Mouse (Mus musculus): ENCODE measurements at regions not wholly inside any gene's neighbourhood (a gene's known extent, or its start where the extent isn't known, plus 50 kb on each side); places are given as distances from the start of the nearest gene placed in this dataset.
A peak's percentile ranks its signal among the peaks of the same experiment; 100 is the strongest.

DNA sequence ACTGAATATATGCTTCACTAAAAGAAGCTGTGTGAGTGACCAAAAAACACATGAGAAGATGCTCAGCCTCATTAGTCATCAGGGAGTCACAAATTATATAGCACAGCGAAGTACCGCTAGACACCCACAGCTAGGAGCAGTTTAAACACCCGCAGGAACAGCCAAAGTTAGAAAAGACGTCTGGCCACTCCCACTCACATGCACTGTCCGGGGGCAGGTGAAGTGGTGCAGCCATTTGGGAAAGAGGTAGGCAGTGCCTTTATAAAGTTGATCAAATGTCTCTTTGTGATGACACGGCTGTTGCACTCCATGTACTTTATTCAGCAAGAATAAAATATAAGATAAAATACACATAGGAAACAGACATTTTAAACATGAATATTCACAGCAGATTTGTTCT, 129.1 kb upstream of the Frmd6 start:
- no peak overlapping the region for H3K4me2 ChIP-seq (ENCODE audit: low read depth, low read length)
- no peak overlapping the region for H3K27ac ChIP-seq (ENCODE audit: low read length)
- no peaks in the 10 kb centered on the region for H3K4me1 ChIP-seq (ENCODE audit: control insufficient read depth, insufficient read depth, low read length)
- no peak overlapping the region for H3K4me3 ChIP-seq (replicated peaks; ENCODE audit: low read length)
- H3K9me3 ChIP-seq (replicated peaks; ENCODE audit: control insufficient read depth, low read length) = no peaks in the 10 kb centered on the region
- WGBS = 64% methylated on average over 6 of the region's 6 CpGs
- ATAC-seq (ENCODE audit: insufficient read depth, low FRiP score) = no peak
- H3K27me3 ChIP-seq (ENCODE audit: control insufficient read depth, insufficient read depth, low read length) = no peaks in the 10 kb centered on the region
- H3K9ac ChIP-seq (ENCODE audit: low read length) = no peak overlapping the region
- no peaks in the 10 kb centered on the region for H3K36me3 ChIP-seq (ENCODE audit: control insufficient read depth, insufficient read depth, low read length)

GRCm38 (mm10) chr12:70698466-70698865, 126.8 kb upstream of the Frmd6 start:
- Histone ChIP-seq H3K4me1 (ENCODE audit: control insufficient read depth, insufficient read depth, low read length) (no peaks in the 10 kb centered on the region), H3K27ac (ENCODE audit: low read length) (no peak overlapping the region), H3K4me3 (replicated peaks; ENCODE audit: low read length) (no peak overlapping the region), H3K4me2 (ENCODE audit: low read depth, low read length) (no peak overlapping the region), H3K9me3 (replicated peaks; ENCODE audit: control insufficient read depth, low read length) (no peaks in the 10 kb centered on the region), H3K9ac (ENCODE audit: low read length) (no peak overlapping the region), H3K36me3 (ENCODE audit: control insufficient read depth, insufficient read depth, low read length) (no peaks in the 10 kb centered on the region), H3K27me3 (ENCODE audit: control insufficient read depth, insufficient read depth, low read length) (no peaks in the 10 kb centered on the region)
- WGBS = 65% methylated on average over 6 of the region's 6 CpGs
- ATAC-seq (ENCODE audit: insufficient read depth, low FRiP score) = no peak

DNA sequence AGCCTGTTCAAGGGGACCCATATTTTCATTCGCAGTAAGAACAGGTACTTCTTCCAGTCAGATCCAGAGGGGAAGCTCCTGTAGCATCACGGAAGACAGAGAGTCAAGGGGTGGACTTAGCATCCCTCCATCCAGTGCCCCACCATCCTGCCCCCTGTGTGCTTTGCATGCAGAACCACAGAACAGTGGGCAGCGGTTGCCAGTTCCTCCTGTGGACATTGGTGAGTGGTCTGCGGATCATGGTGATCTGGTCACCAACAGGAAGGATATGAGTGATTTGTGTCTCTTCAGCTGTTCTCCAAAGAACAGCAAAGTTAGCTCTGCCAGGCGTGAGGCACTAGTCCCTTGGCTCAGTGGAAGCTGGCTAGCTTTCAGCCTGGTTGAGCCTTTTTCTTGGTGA, 122.8 kb upstream of the Frmd6 start:
- ATAC-seq (ENCODE audit: insufficient read depth, low FRiP score) = no peak
- H3K36me3 ChIP-seq (ENCODE audit: control insufficient read depth, insufficient read depth, low read length) = no peaks in the 10 kb centered on the region
- H3K27ac ChIP-seq (ENCODE audit: low read length) = no peak overlapping the region
- no peaks in the 10 kb centered on the region for H3K27me3 ChIP-seq (ENCODE audit: control insufficient read depth, insufficient read depth, low read length)
- H3K9ac ChIP-seq (ENCODE audit: low read length) = no peak overlapping the region
- H3K4me3 ChIP-seq (replicated peaks; ENCODE audit: low read length) = no peak overlapping the region
- WGBS = 88% methylated on average over 5 of the region's 5 CpGs
- H3K4me1 ChIP-seq (ENCODE audit: control insufficient read depth, insufficient read depth, low read length) = no peaks in the 10 kb centered on the region
- H3K9me3 ChIP-seq (replicated peaks; ENCODE audit: control insufficient read depth, low read length) = no peaks in the 10 kb centered on the region
- no peak overlapping the region for H3K4me2 ChIP-seq (ENCODE audit: low read depth, low read length)

- Histone ChIP-seq H3K4me1 (ENCODE audit: control insufficient read depth, insufficient read depth, low read length) (0 out of 2 replicates have a peak, but pooled peaks cover 8% of the 10 kb centered on the region), H3K27me3 (ENCODE audit: control insufficient read depth, insufficient read depth, low read length) (no peaks in the 10 kb centered on the region), H3K4me2 (ENCODE audit: low read depth, low read length) (no peak overlapping the region), H3K27ac (ENCODE audit: low read length) (peak overlapping the region; percentile 77), H3K36me3 (ENCODE audit: control insufficient read depth, insufficient read depth, low read length) (no peaks in the 10 kb centered on the region), H3K9me3 (replicated peaks; ENCODE audit: control insufficient read depth, low read length) (no peaks in the 10 kb centered on the region), H3K9ac (ENCODE audit: low read length) (no peak overlapping the region), H3K4me3 (replicated peaks; ENCODE audit: low read length) (peak overlapping the region; percentile 28)
- peak; percentile 78 for ATAC-seq (ENCODE audit: insufficient read depth, low FRiP score)
- 70% methylated on average over 11 of the region's 11 CpGs for WGBS
Measured at GRCm38 (mm10) chr12:70706806-70707628, 118.3 kb upstream of the Frmd6 start.

DNA sequence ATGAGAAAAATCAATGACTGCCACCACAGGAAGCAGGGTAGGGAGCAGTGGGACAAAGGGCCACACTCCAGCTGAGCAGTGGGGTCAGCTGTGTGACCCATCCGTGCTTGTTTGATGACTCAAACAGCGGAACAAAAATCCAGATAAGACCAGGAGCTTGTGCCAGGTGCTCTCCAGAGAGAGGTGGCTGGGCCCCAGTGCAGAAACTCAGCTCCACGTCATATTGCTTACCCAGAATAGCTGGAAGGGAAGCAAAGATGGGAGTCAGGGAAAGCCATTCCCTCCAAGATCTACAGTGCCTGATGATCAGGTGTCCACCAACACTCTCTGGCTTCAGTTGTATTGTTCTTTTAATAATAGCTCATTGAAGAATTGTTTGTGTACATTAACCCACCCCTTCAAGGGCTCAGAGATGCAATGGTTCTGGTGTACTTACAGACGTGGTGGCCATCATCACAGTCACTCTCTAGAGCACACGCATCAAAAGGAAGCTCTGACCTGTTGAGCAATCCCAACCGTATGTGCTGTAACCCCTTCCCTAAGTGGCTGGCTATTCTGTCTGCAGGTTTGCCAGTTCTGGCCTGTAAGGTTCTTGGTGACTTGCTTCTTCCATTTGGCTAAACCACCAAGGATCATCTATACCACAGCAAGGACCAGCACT, 117.6 kb upstream of the Frmd6 start:
- Histone ChIP-seq H3K27me3 (ENCODE audit: control insufficient read depth, insufficient read depth, low read length) (no peaks in the 10 kb centered on the region), H3K9me3 (replicated peaks; ENCODE audit: control insufficient read depth, low read length) (no peaks in the 10 kb centered on the region), H3K4me1 (ENCODE audit: control insufficient read depth, insufficient read depth, low read length) (peaks cover 16% of the 10 kb centered on the region; the same call in 1 of the 2 replicates), H3K36me3 (ENCODE audit: control insufficient read depth, insufficient read depth, low read length) (no peaks in the 10 kb centered on the region), H3K27ac (ENCODE audit: low read length) (peak overlapping the region; percentile 77), H3K4me2 (ENCODE audit: low read depth, low read length) (no peak overlapping the region), H3K9ac (ENCODE audit: low read length) (no peak overlapping the region), H3K4me3 (replicated peaks; ENCODE audit: low read length) (no peak overlapping the region)
- 47% methylated on average over 6 of the region's 6 CpGs for WGBS
- ATAC-seq (ENCODE audit: insufficient read depth, low FRiP score) = peak; percentile 89

DNA sequence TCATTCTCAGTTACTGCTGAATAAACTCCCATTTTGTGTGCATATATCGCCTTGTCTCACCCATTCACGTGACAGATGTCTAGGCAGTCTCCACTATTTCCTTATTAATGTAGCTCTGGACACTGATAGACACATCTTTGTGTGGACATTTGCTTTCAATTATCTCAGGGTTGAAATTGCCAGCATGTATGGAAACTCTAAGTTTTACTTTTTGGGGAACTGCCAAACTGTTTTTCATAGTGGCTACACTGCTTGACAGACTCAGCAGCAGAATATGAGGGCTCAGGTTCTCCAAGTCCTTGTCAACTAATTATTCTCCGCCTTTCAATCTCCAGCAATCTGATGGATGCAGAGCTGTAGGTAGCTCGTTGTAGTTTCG, 117.0 kb upstream of the Frmd6 start:
- Histone ChIP-seq H3K4me3 (replicated peaks; ENCODE audit: low read length) (no peak overlapping the region), H3K36me3 (ENCODE audit: control insufficient read depth, insufficient read depth, low read length) (no peaks in the 10 kb centered on the region), H3K4me2 (ENCODE audit: low read depth, low read length) (no peak overlapping the region), H3K4me1 (ENCODE audit: control insufficient read depth, insufficient read depth, low read length) (peaks cover 21% of the 10 kb centered on the region; the same call in 1 of the 2 replicates), H3K27me3 (ENCODE audit: control insufficient read depth, insufficient read depth, low read length) (no peaks in the 10 kb centered on the region), H3K9ac (ENCODE audit: low read length) (no peak overlapping the region), H3K27ac (ENCODE audit: low read length) (peak overlapping the region; percentile 77; the same call in 1 of the 2 replicates), H3K9me3 (replicated peaks; ENCODE audit: control insufficient read depth, low read length) (no peaks in the 10 kb centered on the region)
- WGBS = 86% methylated on average over 5 of the region's 5 CpGs
- ATAC-seq (ENCODE audit: insufficient read depth, low FRiP score) = no peak

- no peak overlapping the region for H3K27ac ChIP-seq (ENCODE audit: low read length)
- no peak overlapping the region for H3K9ac ChIP-seq (ENCODE audit: low read length)
- ATAC-seq (ENCODE audit: insufficient read depth, low FRiP score) = no peak
- no peaks in the 10 kb centered on the region for H3K36me3 ChIP-seq (ENCODE audit: control insufficient read depth, insufficient read depth, low read length)
- H3K4me1 ChIP-seq (ENCODE audit: control insufficient read depth, insufficient read depth, low read length) = peaks cover 31% of the 10 kb centered on the region
- no peaks in the 10 kb centered on the region for H3K27me3 ChIP-seq (ENCODE audit: control insufficient read depth, insufficient read depth, low read length)
- no peak overlapping the region for H3K4me3 ChIP-seq (replicated peaks; ENCODE audit: low read length)
- H3K4me2 ChIP-seq (ENCODE audit: low read depth, low read length) = no peak overlapping the region
- WGBS = 83% methylated on average over 7 of the region's 7 CpGs
- H3K9me3 ChIP-seq (replicated peaks; ENCODE audit: control insufficient read depth, low read length) = no peaks in the 10 kb centered on the region
Measured at GRCm38 (mm10) chr12:70710311-70710710, 115.0 kb upstream of the Frmd6 start.

GRCm38 (mm10) chr12:70711030-70711429, 114.3 kb upstream of the Frmd6 start:
- H3K9ac ChIP-seq (ENCODE audit: low read length) = no peak overlapping the region
- H3K9me3 ChIP-seq (replicated peaks; ENCODE audit: control insufficient read depth, low read length) = no peaks in the 10 kb centered on the region
- no peaks in the 10 kb centered on the region for H3K36me3 ChIP-seq (ENCODE audit: control insufficient read depth, insufficient read depth, low read length)
- WGBS = 58% methylated on average over 5 of the region's 5 CpGs
- H3K27ac ChIP-seq (ENCODE audit: low read length) = no peak overlapping the region
- no peak overlapping the region for H3K4me3 ChIP-seq (replicated peaks; ENCODE audit: low read length)
- peaks cover 31% of the 10 kb centered on the region for H3K4me1 ChIP-seq (ENCODE audit: control insufficient read depth, insufficient read depth, low read length)
- no peak for ATAC-seq (ENCODE audit: insufficient read depth, low FRiP score)
- H3K27me3 ChIP-seq (ENCODE audit: control insufficient read depth, insufficient read depth, low read length) = no peaks in the 10 kb centered on the region
- H3K4me2 ChIP-seq (ENCODE audit: low read depth, low read length) = no peak overlapping the region

- no peak overlapping the region for H3K9ac ChIP-seq (ENCODE audit: low read length)
- 28% methylated on average over 5 of the region's 5 CpGs for WGBS
- peak overlapping the region; percentile 2 for H3K27ac ChIP-seq (ENCODE audit: low read length)
- no peak overlapping the region for H3K4me3 ChIP-seq (replicated peaks; ENCODE audit: low read length)
- H3K9me3 ChIP-seq (replicated peaks; ENCODE audit: control insufficient read depth, low read length) = no peaks in the 10 kb centered on the region
- H3K27me3 ChIP-seq (ENCODE audit: control insufficient read depth, insufficient read depth, low read length) = no peaks in the 10 kb centered on the region
- ATAC-seq (ENCODE audit: insufficient read depth, low FRiP score) = no peak; the same call in 1 of the 2 replicates
- H3K4me1 ChIP-seq (ENCODE audit: control insufficient read depth, insufficient read depth, low read length) = peaks cover 31% of the 10 kb centered on the region
- no peak overlapping the region for H3K4me2 ChIP-seq (ENCODE audit: low read depth, low read length)
- H3K36me3 ChIP-seq (ENCODE audit: control insufficient read depth, insufficient read depth, low read length) = no peaks in the 10 kb centered on the region
Measured at GRCm38 (mm10) chr12:70712322-70713024, 112.8 kb upstream of the Frmd6 start.

Data from stomach, embryonic 16.5 days (tissue).